Mouse (Mus musculus): ENCODE data around the gene Klf11. TPM values are rescaled to one million over a fixed set of nuclear protein-coding genes. Genes with fewer than 3 reads are reported as not detected.
A peak's percentile ranks its signal among the peaks of the same experiment; 100 is the strongest.

Gene Klf11
- polyA plus RNA-seq (2015; fragmentation: Nextera tagmentation; extraction: Ambion mirVana) = 12.4 and 13.2 TPM in 2 replicates

DNA sequence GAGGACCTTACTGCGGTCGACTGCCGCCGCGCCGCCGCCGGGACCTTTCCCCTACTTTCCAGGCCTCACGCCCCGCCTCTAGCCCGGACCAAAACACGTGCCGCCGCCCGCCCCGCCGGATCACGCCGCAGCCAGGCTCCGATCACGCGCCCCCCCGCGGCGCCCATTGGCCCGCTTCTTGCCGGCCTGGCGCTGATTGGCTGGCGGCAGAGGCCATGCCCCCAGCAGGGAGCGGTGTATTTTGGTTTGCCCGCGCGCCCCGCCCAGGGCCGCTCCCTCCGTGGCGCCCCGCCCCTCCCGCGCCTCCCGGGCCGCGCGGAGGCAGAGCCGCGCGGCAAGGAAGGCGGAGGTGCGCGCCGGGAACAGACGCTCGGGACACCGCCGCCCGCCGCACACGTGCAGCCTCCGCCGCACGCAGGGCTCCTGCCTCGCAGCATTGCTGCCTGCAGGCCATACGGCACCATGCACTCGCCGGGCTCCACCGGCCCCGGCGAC is at the start of gene Klf11:
Klf11 (plus strand) TSS at position 212 of the 495 bp plus-strand sequence.
- Histone ChIP-seq H3K27me3 (no peaks in the 10 kb centered on the region), H3K36me3 (peaks cover 28% of the 10 kb centered on the region), H3K27ac (peak within 1 kb of the TSS; percentile 90), H3K4me3 (replicated peaks) (peak within 1 kb of the TSS; percentile 84), H3K4me2 (peak within 1 kb of the TSS; percentile 60), H3K9me3 (replicated peaks) (no peaks in the 10 kb centered on the region), H3K4me1 (peaks cover 41% of the 10 kb centered on the region), H3K9ac (peak within 1 kb of the TSS; percentile 75)
- ATAC-seq (replicated peaks; ENCODE audit: low FRiP score) = peak; percentile 95
- under 1% methylated on average over 66 of the region's 68 CpGs for WGBS

GRCm38 (mm10) chr12:24603266-24603665 is 47.8 kb upstream of the Klf11 start:
- no peak overlapping the region for H3K4me3 ChIP-seq (replicated peaks)
- no peak overlapping the region for H3K9ac ChIP-seq
- 41% methylated on average over 2 of the region's 2 CpGs for WGBS
- no peaks in the 10 kb centered on the region for H3K27me3 ChIP-seq
- H3K9me3 ChIP-seq (replicated peaks) = no peaks in the 10 kb centered on the region
- H3K27ac ChIP-seq = no peak overlapping the region
- ATAC-seq (replicated peaks; ENCODE audit: low FRiP score) = 0 out of 2 replicates have a peak, but pooled peaks have one; percentile 24
- no peak overlapping the region for H3K4me2 ChIP-seq
- H3K4me1 ChIP-seq = 0 out of 2 replicates have a peak, but pooled peaks cover 3% of the 10 kb centered on the region
- H3K36me3 ChIP-seq = no peaks in the 10 kb centered on the region

DNA sequence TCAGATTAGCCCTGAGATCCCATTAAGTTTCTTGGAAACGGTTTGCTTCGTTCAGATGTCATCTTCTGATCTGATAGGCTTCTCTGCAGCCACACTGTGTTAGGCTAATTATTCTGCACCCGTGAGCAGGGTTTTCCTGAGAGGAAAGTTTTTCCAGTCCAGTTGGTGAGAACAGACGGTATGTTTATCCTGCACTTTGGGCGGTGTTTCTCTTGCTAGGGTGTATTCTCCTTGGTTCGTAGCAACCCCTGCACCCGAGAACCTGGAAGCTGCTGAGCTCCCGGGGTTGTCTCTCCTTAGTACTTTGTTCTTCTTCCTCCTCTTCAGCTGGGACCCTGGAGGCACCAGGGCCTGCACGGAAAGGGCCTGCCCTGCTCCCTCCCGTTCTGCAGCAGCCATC is 44.9 kb upstream of the Klf11 start:
- Histone ChIP-seq H3K4me1 (0 out of 2 replicates have a peak, but pooled peaks cover 3% of the 10 kb centered on the region), H3K4me2 (no peak overlapping the region), H3K27me3 (no peaks in the 10 kb centered on the region), H3K9ac (no peak overlapping the region), H3K27ac (no peak overlapping the region), H3K36me3 (no peaks in the 10 kb centered on the region; the same call in 1 of the 2 replicates), H3K9me3 (replicated peaks) (no peaks in the 10 kb centered on the region), H3K4me3 (replicated peaks) (no peak overlapping the region)
- ATAC-seq (replicated peaks; ENCODE audit: low FRiP score) = no peak
- WGBS = 67% methylated on average over 10 of the region's 10 CpGs

- WGBS = 32% methylated on average over 6 of the region's 6 CpGs
- no peak for ATAC-seq (replicated peaks; ENCODE audit: low FRiP score)
Measured at GRCm38 (mm10) chr12:24612591-24612990, 38.5 kb upstream of the Klf11 start.

GRCm38 (mm10) chr12:24614452-24615075 is 36.5 kb upstream of the Klf11 start:
- H3K9ac ChIP-seq = no peak overlapping the region
- H3K4me2 ChIP-seq = no peak overlapping the region
- H3K4me1 ChIP-seq = peaks cover 4% of the 10 kb centered on the region; the same call in 1 of the 2 replicates
- H3K27me3 ChIP-seq = no peaks in the 10 kb centered on the region
- H3K36me3 ChIP-seq = no peaks in the 10 kb centered on the region; the same call in 1 of the 2 replicates
- 84% methylated on average over 17 of the region's 17 CpGs for WGBS
- ATAC-seq (replicated peaks; ENCODE audit: low FRiP score) = no peak
- no peak overlapping the region for H3K4me3 ChIP-seq (replicated peaks)
- H3K27ac ChIP-seq = no peak overlapping the region
- H3K9me3 ChIP-seq (replicated peaks) = no peaks in the 10 kb centered on the region

More at GRCm38 (mm10) chr12:24612591-24612990, 38.5 kb upstream of the Klf11 start:
- Histone ChIP-seq H3K36me3 (no peaks in the 10 kb centered on the region; the same call in 1 of the 2 replicates), H3K4me3 (replicated peaks) (no peak overlapping the region), H3K9me3 (replicated peaks) (no peaks in the 10 kb centered on the region), H3K27ac (no peak overlapping the region), H3K4me1 (peaks cover 4% of the 10 kb centered on the region; the same call in 1 of the 2 replicates), H3K4me2 (no peak overlapping the region), H3K27me3 (no peaks in the 10 kb centered on the region), H3K9ac (no peak overlapping the region)

- ATAC-seq (replicated peaks; ENCODE audit: low FRiP score) = no peak
- Histone ChIP-seq H3K4me2 (no peak overlapping the region), H3K36me3 (no peaks in the 10 kb centered on the region; the same call in 1 of the 2 replicates), H3K27me3 (no peaks in the 10 kb centered on the region), H3K4me1 (peaks cover 5% of the 10 kb centered on the region; the same call in 1 of the 2 replicates), H3K4me3 (replicated peaks) (no peak overlapping the region), H3K27ac (no peak overlapping the region), H3K9ac (no peak overlapping the region), H3K9me3 (replicated peaks) (no peaks in the 10 kb centered on the region)
- WGBS = 54% methylated on average over 3 of the region's 3 CpGs
Measured at GRCm38 (mm10) chr12:24615140-24615539, 35.9 kb upstream of the Klf11 start.

DNA sequence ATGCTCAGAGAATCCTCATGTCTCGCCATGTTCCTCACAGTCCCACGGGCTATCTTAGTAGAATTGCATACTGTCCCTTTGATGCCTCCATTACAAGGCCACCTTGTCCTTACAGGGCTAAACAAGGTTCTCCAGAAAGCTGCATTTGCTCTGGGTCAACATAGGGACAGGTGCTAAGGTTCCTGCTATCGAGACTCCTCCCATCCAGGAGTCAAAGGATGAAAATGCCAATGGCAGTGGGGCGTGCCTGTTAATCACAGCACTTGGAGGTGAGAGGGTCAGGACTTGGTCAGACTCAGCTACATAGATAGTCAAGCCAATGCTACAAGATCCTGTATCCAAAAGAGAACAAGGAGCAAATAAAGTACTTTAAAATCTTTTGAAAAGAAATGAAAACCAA is 31.6 kb upstream of the Klf11 start:
- H3K4me1 ChIP-seq = peaks cover 6% of the 10 kb centered on the region; the same call in 1 of the 2 replicates
- no peak overlapping the region for H3K27ac ChIP-seq
- no peaks in the 10 kb centered on the region for H3K27me3 ChIP-seq
- 81% methylated on average over 4 of the region's 4 CpGs for WGBS
- no peak for ATAC-seq (replicated peaks; ENCODE audit: low FRiP score)
- H3K9me3 ChIP-seq (replicated peaks) = no peaks in the 10 kb centered on the region
- H3K9ac ChIP-seq = no peak overlapping the region
- H3K4me2 ChIP-seq = no peak overlapping the region
- no peak overlapping the region for H3K4me3 ChIP-seq (replicated peaks)
- no peaks in the 10 kb centered on the region for H3K36me3 ChIP-seq

DNA sequence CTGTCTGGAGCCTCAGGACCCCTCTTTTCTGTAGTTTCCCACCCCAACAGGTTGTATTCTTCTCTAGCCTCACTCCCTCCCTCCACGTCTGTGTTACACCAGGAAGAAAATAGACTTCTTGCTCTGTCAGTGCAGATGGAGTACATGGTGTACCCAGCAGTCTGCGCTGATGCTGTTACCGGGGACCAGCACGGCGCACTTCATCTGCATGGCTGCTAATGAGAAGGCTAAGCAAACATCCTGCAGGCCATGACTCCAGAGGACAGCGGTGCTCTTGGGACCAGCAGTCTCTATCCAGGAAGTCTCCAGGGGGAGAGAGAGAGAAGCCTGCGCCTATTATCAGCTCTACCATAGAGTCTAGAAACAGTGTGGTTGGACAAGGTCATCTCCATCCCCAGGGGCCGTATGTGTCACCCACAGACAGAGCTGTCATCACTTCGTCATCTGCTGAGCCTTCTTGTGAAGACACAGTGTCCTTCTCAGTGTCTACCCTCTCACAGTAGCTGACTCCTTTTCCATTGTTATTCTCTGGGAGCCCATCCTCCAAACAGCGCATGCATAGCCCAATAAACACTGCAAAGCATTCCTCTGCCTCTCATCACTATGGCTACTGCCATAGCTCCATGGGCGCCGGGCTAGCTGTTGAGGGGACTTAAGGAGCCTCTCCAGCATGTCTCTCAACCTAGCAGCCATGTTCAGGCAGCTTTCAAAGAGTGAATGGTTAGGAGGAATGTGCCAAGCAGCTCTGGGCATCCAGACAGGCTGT is 27.4 kb upstream of the Klf11 start:
- WGBS = 79% methylated on average over 12 of the region's 12 CpGs
- no peaks in the 10 kb centered on the region for H3K36me3 ChIP-seq
- ATAC-seq (replicated peaks; ENCODE audit: low FRiP score) = no peak
- H3K27me3 ChIP-seq = no peaks in the 10 kb centered on the region
- no peaks in the 10 kb centered on the region for H3K9me3 ChIP-seq (replicated peaks)
- H3K9ac ChIP-seq = no peak overlapping the region
- H3K4me2 ChIP-seq = no peak overlapping the region
- no peak overlapping the region for H3K27ac ChIP-seq
- no peak overlapping the region for H3K4me3 ChIP-seq (replicated peaks)
- H3K4me1 ChIP-seq = peaks cover 2% of the 10 kb centered on the region; the same call in 1 of the 2 replicates

- Histone ChIP-seq H3K4me3 (replicated peaks) (no peak overlapping the region), H3K36me3 (no peaks in the 10 kb centered on the region), H3K9me3 (replicated peaks) (no peaks in the 10 kb centered on the region), H3K4me1 (no peaks in the 10 kb centered on the region), H3K27me3 (no peaks in the 10 kb centered on the region), H3K9ac (no peak overlapping the region), H3K4me2 (no peak overlapping the region), H3K27ac (no peak overlapping the region)
- no peak for ATAC-seq (replicated peaks; ENCODE audit: low FRiP score)
- 89% methylated on average over 5 of the region's 5 CpGs for WGBS
Measured at GRCm38 (mm10) chr12:24626401-24626800, 24.7 kb upstream of the Klf11 start.

DNA sequence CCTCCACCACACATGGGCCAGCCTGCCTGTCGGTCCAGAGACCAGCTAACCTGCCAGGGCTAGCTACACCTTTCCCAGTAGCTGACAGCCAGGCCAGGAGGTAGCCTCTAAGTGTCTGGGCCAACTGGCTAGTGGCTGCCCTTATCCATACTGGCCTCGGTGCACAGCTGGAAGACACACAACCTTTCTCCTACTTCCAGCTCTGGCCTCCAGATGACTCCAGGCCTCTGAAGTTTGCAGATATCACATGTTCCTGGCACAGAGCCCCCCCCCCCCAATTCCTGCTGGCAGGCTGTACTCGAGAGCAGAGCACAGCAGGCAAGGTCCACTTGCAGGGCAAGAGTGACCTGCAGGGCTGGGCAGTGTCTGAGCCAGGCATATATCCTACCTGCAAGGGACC is 23.9 kb upstream of the Klf11 start:
- no peaks in the 10 kb centered on the region for H3K36me3 ChIP-seq
- H3K4me1 ChIP-seq = no peaks in the 10 kb centered on the region
- no peak overlapping the region for H3K4me3 ChIP-seq (replicated peaks)
- no peaks in the 10 kb centered on the region for H3K9me3 ChIP-seq (replicated peaks)
- no peak overlapping the region for H3K27ac ChIP-seq
- no peak overlapping the region for H3K9ac ChIP-seq
- no peak overlapping the region for H3K4me2 ChIP-seq
- no peak for ATAC-seq (replicated peaks; ENCODE audit: low FRiP score)
- no peaks in the 10 kb centered on the region for H3K27me3 ChIP-seq
- 78% methylated on average over 3 of the region's 3 CpGs for WGBS

DNA sequence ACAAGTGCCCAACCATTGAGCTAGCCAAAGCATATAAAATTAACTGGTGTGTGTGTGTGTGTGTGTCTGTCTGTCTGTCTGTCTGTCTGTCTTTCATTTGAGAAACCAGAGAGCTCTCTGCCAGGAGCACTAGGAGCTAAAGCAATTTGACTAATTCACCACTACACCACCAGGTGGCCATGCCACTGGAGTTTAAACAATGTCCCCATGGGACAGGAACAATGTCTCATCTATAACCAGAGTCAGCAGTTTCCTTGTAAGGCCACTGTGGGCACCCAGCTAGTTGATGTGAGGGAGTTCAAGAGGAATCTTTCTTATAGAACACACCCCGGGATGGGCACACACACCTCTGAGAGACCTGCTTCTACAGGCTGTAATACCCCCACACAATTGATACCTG is 20.9 kb upstream of the Klf11 start:
- no peaks in the 10 kb centered on the region for H3K27me3 ChIP-seq
- H3K4me2 ChIP-seq = no peak overlapping the region
- ATAC-seq (replicated peaks; ENCODE audit: low FRiP score) = no peak
- H3K4me1 ChIP-seq = no peaks in the 10 kb centered on the region
- H3K9me3 ChIP-seq (replicated peaks) = no peaks in the 10 kb centered on the region
- no peak overlapping the region for H3K9ac ChIP-seq
- no peaks in the 10 kb centered on the region for H3K36me3 ChIP-seq
- no peak overlapping the region for H3K4me3 ChIP-seq (replicated peaks)
- no peak overlapping the region for H3K27ac ChIP-seq
- 80% methylated on average over 1 of the region's 1 CpGs for WGBS

- 61% methylated on average over 4 of the region's 4 CpGs for WGBS
- Histone ChIP-seq H3K4me2 (no peak overlapping the region), H3K27ac (no peak overlapping the region), H3K4me1 (no peaks in the 10 kb centered on the region), H3K9ac (no peak overlapping the region), H3K9me3 (replicated peaks) (no peaks in the 10 kb centered on the region), H3K36me3 (no peaks in the 10 kb centered on the region), H3K4me3 (replicated peaks) (no peak overlapping the region), H3K27me3 (no peaks in the 10 kb centered on the region)
- ATAC-seq (replicated peaks; ENCODE audit: low FRiP score) = no peak
Measured at GRCm38 (mm10) chr12:24632404-24632803, 18.7 kb upstream of the Klf11 start.

Measured in kidney, embryonic 15.5 days (tissue).